Mouse (Mus musculus) megakaryocyte, embryonic 14.5 days (primary cell): ENCODE measurements around the gene Fgfr2.

Source experiments
- FLI1 ChIP-seq: IDR thresholded peaks from 2 replicates; pipeline ENCODE4 v1.6.1; 2012; ENCODE audit warnings: low read length, inconsistent platforms, mixed read lengths
- GATA1 ChIP-seq: IDR thresholded peaks from 3 replicates; pipeline ENCODE4 v1.6.1; 2012; ENCODE audit warnings: mixed read lengths, low read length, inconsistent platforms, borderline replicate concordance

- TF ChIP-seq GATA1 (no peak), FLI1 (no peak)
Observed at GRCm38 (mm10) chr7:132316101-132317035, 806.8 kb downstream of the Fgfr2 start.
